Mouse (Mus musculus): ENCODE results near the gene Vim.

GRCm38 (mm10) chr2:13556239-13556638, 17.5 kb upstream of the Vim start:
- TF ChIP-seq CTCF (IDR thresholded peaks at IDR 0.05) (no peak), EP300 (IDR thresholded peaks at IDR 0.05; ENCODE audit: insufficient read depth, low read depth, low read length) (no peak), POLR2A (IDR thresholded peaks at IDR 0.05; ENCODE audit: insufficient read depth, low read depth, low read length) (no peak)

Measured in heart, adult 2 months (tissue).